Mouse (Mus musculus) thymus, adult 2 months (tissue): ENCODE data around the gene Gm17660.

Source experiments
- CTCF ChIP-seq: fragments of 200-500 bp; IDR thresholded peaks from 2 replicates; pipeline ENCODE4 v1.5.1; 2012; ENCODE audit warnings: mild to moderate bottlenecking, control low read depth, low read length, moderate library complexity, borderline replicate concordance; ENCODE audit not compliant: control insufficient read depth, poor library complexity, insufficient read depth; ENCODE audit errors: extremely low read depth
- POLR2A ChIP-seq: fragments of 200-500 bp; IDR thresholded peaks from 2 replicates; pipeline ENCODE4 v1.6.1; 2012; ENCODE audit warnings: mild to moderate bottlenecking, low read length, control low read depth, moderate library complexity; ENCODE audit not compliant: control insufficient read depth, poor library complexity, insufficient read depth; ENCODE audit errors: extremely low read depth

DNA sequence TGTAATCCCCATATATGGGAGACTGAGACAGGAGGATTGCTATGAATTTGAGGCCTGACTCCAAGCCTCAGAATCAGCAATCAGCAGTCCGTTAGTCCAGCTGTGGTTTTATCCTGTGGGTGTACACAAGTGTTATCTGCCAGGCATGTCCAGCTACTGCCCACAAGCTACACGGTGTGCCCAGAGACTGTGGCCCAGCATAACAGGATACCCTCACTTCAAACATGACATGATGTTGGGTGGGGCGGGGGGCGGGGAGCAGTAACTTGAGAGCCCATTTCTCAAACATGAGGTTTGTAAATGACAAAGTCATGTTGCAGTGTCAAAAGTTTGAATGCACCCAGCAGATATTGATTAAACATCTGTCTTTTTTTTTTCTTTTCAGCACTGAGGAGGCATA lies 21.6 kb downstream of the Gm17660 start:
- TF ChIP-seq POLR2A (no peak), CTCF (no peak)
